Mouse (Mus musculus) neutrophil, adult 59 days (primary cell): ENCODE results near the gene Farsb. TPM values are rescaled to one million over a fixed set of nuclear protein-coding genes. Genes with fewer than 3 reads are reported as not detected.

Experiments used
- total RNA-seq, 2 experiments: library from RNA; stranded (reverse); gene quantifications; 1 replicate in 1 of 2; 2 replicates in 1 of 2; pipeline ENCODE4 v1.2.4; 2023

Farsb gene
- 10 to 100 TPM; 16.3 to 18.3 TPM for total RNA-seq

DNA sequence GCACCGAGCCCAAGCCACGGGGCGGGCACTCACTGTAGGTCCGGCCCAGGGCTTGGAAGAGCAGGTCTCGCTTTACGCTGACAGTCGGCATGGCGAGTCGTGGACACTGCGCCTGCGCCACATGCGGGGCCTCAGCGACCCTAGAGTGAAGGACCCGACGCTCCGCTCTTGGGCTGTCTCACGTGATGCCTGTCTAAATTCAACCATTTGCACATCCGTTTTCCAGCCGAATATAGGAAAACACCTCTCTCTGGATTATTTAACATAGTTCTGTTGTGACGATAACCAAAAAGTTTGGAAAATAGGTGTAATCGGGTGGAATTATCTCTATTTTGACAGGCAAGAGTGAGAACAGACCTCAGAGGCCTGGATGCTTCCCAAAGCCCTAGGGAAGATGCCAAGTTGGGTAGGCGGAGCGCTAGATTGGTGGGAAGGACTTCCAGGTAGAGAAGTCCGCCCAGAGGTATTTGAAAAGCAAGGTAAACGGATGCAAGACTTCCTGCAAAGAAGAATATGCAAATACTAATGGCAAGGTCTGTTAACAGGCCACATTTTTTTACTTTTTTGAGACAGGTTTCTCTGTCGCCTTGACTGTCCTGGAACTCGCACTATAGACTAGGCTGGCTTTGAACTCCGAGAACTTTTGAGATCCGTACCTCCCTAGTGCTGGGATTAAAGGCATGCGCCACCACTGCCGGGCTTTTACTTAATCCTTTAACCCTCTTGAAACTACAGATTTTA lies at the start of gene Farsb:
Gene Farsb (minus strand): TSS at position 146 of the 741 bp plus-strand sequence.

DNA sequence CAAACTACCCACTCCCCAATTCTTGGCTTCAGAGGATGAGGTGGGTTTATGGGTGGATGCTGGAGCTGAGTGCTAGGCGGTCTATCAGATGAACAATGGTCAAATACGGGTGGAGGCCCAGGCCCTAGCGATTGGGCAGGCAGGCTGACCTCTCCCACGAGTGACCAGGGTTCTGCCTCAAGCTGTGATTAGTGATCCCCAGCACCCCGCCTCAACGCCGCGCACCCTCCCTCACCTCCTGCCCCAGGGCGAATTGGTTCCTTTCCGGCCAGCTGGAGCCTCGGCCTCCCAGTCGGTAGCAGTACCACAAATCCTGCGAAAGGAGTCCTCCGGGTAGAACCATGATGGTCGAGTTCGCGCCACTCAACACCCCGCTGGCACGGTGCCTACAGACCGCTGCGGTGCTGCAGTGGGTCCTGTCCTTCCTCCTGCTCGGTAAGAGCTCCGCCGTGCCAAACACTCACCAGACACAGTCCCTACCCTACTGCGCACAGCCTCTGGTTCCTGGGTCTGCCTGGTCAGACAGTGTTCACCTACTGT lies 23.0 kb upstream of the Farsb start, which contains the start of gene BC035947:
Gene BC035947 (minus strand): TSS at position 538 of the 540 bp plus-strand sequence.

DNA sequence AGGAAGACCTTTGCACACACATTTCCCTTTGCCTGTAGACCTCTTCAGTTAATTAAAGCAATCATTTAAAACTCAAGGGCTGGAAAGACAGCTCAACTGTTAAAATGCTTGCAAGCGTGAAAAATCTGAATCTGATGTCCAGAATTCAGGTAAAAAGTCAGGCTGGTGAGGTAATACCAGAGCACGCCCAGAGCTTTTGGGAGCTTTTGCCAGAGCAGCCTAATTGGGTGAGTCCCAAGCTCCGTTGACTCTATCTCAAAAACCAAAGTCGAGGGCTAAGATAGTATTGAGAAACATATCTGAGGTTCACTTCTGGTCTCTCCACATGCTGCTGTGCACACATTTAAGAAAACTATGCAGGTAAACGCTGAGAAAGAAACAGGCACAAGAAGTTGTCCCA lies 22.2 kb upstream of the Farsb start, which contains the start of gene Mogat1:
Gene Mogat1 (plus strand): TSS at position 130 of the 400 bp plus-strand sequence.

Other genes starting within 250 kb of the Farsb start
- not detected for gene Sgpp2, start 178.6 kb downstream of the Farsb start, total RNA-seq
- gene Mogat1, start 22.1 kb upstream of the Farsb start, total RNA-seq = not detected
- not detected for gene BC035947, start 23.3 kb upstream of the Farsb start, total RNA-seq
- gene Acsl3, start 168.9 kb upstream of the Farsb start, total RNA-seq = 1 to 10 TPM; 1.7 to 4.0 TPM
- 1 to 10 TPM; 4.7 to 5.4 TPM for gene Utp14b, start 169.1 kb upstream of the Farsb start, total RNA-seq